Mouse (Mus musculus) liver, embryonic 14.5 days (tissue): Measurements from ENCODE around the gene Vat1.

ENCODE experiments used
- CTCF ChIP-seq: IDR thresholded peaks from 2 replicates; pipeline ENCODE4 v1.5.1; 2016; ENCODE audit warnings: antibody characterized with exemption, low read depth, control low read depth
- EP300 ChIP-seq: IDR thresholded peaks from 2 replicates; pipeline ENCODE4 v1.6.1; 2016; ENCODE audit warnings: antibody characterized with exemption, low read depth

DNA sequence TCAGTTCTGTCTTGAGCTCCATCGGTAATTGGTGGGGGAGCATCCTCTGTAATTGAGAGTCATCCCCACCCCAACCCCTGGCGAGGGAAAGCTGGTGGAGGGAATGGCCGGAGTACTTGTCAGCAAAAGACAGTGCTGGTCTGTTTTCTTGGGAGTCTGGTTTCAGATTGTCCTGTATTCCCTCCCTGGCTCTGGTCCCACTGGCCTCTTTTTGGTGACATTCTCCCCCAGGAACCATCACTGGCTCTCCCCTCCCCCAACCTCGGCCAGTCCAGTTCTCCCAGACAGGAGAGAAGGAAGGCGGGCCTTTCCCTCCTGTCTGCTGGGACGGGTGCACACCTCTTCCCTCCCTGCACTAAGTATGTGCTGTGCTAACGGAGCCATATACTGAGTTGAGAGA lies 6.3 kb upstream of the Vat1 start:
- TF ChIP-seq EP300 (no peak), CTCF (no peak)
